Mouse (Mus musculus): ENCODE results near the gene Smdt1. TPM values are rescaled to one million over a fixed set of nuclear protein-coding genes. Genes with fewer than 3 reads are reported as not detected.

Smdt1 gene
- polyA plus RNA-seq, 1 experiment, result 198 TPM

Other genes with a start within 250 kb of the Smdt1 start
- 4.1 and 35.3 TPM in 2 replicates for gene Ccdc134, start 211.0 kb upstream of the Smdt1 start, polyA plus RNA-seq (2012; ENCODE audit: insufficient read depth, low replicate concordance)
- 351 and 1,948 TPM in 2 replicates for gene Srebf2, start 191.8 kb upstream of the Smdt1 start, polyA plus RNA-seq (2012; ENCODE audit: insufficient read depth, low replicate concordance)
- 0.89 TPM in 1 of 2 replicates, not detected in the other for gene Shisa8, start 126.1 kb upstream of the Smdt1 start, polyA plus RNA-seq (2012; ENCODE audit: insufficient read depth, low replicate concordance)
- gene Tnfrsf13c, start 114.6 kb upstream of the Smdt1 start, polyA plus RNA-seq (2012; ENCODE audit: insufficient read depth, low replicate concordance), result not detected in 2 replicates
- 9.2 and 32.0 TPM in 2 replicates for gene Cenpm, start 94.2 kb upstream of the Smdt1 start, polyA plus RNA-seq (2012; ENCODE audit: insufficient read depth, low replicate concordance)
- gene 1500009C09Rik, start 86.6 kb upstream of the Smdt1 start, polyA plus RNA-seq (2012; ENCODE audit: insufficient read depth, low replicate concordance), result 0.06 TPM in 1 of 2 replicates, not detected in the other
- 0.62 TPM in 1 of 2 replicates, not detected in the other for gene Sept3, start 64.1 kb upstream of the Smdt1 start, polyA plus RNA-seq (2012; ENCODE audit: insufficient read depth, low replicate concordance)
- not detected in 2 replicates for gene Wbp2nl, start 40.0 kb upstream of the Smdt1 start, polyA plus RNA-seq (2012; ENCODE audit: insufficient read depth, low replicate concordance)
- gene Naga, start within 50 bp of the Smdt1 start, polyA plus RNA-seq (2012; ENCODE audit: insufficient read depth, low replicate concordance), result 280 and 641 TPM in 2 replicates
- gene Pheta2, start within 50 bp of the Smdt1 start, polyA plus RNA-seq (2012; ENCODE audit: insufficient read depth, low replicate concordance), result 1.2 and 5.5 TPM in 2 replicates
- 274 and 631 TPM in 2 replicates for gene Ndufa6, start 15.4 kb downstream of the Smdt1 start, polyA plus RNA-seq (2012; ENCODE audit: insufficient read depth, low replicate concordance)
- gene Cyp2d22, start 41.3 kb downstream of the Smdt1 start, polyA plus RNA-seq (2012; ENCODE audit: insufficient read depth, low replicate concordance), result 0.13 TPM in 1 of 2 replicates, not detected in the other
- not detected in 2 replicates for gene Cyp2d11, start 55.1 kb downstream of the Smdt1 start, polyA plus RNA-seq (2012; ENCODE audit: insufficient read depth, low replicate concordance)
- not detected in 2 replicates for gene Cyp2d10, start 68.2 kb downstream of the Smdt1 start, polyA plus RNA-seq (2012; ENCODE audit: insufficient read depth, low replicate concordance)
- not detected in 2 replicates for gene Cyp2d9, start 94.5 kb downstream of the Smdt1 start, polyA plus RNA-seq (2012; ENCODE audit: insufficient read depth, low replicate concordance)
- gene Cyp2d12, start 216.1 kb downstream of the Smdt1 start, polyA plus RNA-seq (2012; ENCODE audit: insufficient read depth, low replicate concordance), result not detected in 2 replicates